Mouse (Mus musculus): ENCODE measurements around the gene Peg12. TPM values are rescaled to one million over a fixed set of nuclear protein-coding genes. Genes with fewer than 3 reads are reported as not detected.

The Peg12 gene
- not detected for polyA plus RNA-seq (2014; fragmentation: Illumina TruSeq; extraction: RNeasy Lipid Tissue Mini Kit (QIAGEN cat#74804); ENCODE audit: low read depth, low replicate concordance)

GRCm38 (mm10) chr7:62463878-62464755 is at the start of gene Peg12:
Gene Peg12, minus strand, starts transcription at chr7:62464510.

GRCm38 (mm10) chr7:62419493-62420360 is 44.6 kb downstream of the Peg12 start, which contains the start of gene Mkrn3:
Gene Mkrn3, minus strand, starts transcription at chr7:62420139.

Other genes starting within 250 kb of the Peg12 start
- gene Ndn, start 117.9 kb downstream of the Peg12 start, polyA plus RNA-seq (2014; fragmentation: Illumina TruSeq; extraction: RNeasy Lipid Tissue Mini Kit (QIAGEN cat#74804); ENCODE audit: low read depth, low replicate concordance), result 0.61 TPM
- not detected for gene Magel2, start 87.5 kb downstream of the Peg12 start, polyA plus RNA-seq (2014; fragmentation: Illumina TruSeq; extraction: RNeasy Lipid Tissue Mini Kit (QIAGEN cat#74804); ENCODE audit: low read depth, low replicate concordance)
- gene Mkrn3, start 44.4 kb downstream of the Peg12 start, polyA plus RNA-seq (2014; fragmentation: Illumina TruSeq; extraction: RNeasy Lipid Tissue Mini Kit (QIAGEN cat#74804); ENCODE audit: low read depth, low replicate concordance), result 1.2 TPM

Data from kidney, adult 10 weeks (tissue).